Mouse (Mus musculus) mouse embryonic stem cell (cell line): ENCODE measurements at regions not wholly inside any gene's neighbourhood (a gene's known extent, or its start where the extent isn't known, plus 50 kb on each side); places are given as distances from the start of the nearest gene placed in this dataset.

ENCODE experiments used
- in situ Hi-C, 2 experiments: fragments of 300-500 bp; cut with MboI; formaldehyde crosslinking; loops; 1 replicate in 1 of 2; 3 replicates in 1 of 2; pipeline ENCODE4 v1.14.3; 2019 to 2020; ENCODE audit warnings: low sequenced_read_pairs in 2 of 2, low pct_unique_long_range_greater_than_20kb in 1 of 2, mixed read lengths in 1 of 2; ENCODE audit not compliant: unreplicated experiment in 1 of 2

DNA sequence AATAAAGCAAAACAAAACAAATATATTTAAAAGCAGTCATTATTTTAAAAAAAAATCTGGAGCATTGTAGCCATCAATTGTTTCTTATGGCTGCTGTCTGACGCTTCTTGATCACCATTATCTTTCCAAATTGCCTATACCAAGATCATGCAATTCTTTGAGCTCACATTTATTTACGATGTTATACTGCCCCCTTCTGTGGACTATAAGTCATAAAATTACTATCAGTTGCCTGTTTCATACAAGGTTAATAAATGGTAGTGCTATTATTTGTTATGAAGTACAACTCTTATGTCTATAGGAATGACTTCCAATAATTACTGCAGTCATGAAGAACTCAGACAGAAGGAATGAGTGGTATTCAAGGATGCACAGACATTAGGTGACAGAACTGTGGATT, 57.3 kb upstream of the Eda2r start:
- in situ Hi-C loops, result loop anchor here (25.0 kb wide), 2 partner anchors 522 to 547 kb away; no protein-coding TSS in a partner anchor

DNA sequence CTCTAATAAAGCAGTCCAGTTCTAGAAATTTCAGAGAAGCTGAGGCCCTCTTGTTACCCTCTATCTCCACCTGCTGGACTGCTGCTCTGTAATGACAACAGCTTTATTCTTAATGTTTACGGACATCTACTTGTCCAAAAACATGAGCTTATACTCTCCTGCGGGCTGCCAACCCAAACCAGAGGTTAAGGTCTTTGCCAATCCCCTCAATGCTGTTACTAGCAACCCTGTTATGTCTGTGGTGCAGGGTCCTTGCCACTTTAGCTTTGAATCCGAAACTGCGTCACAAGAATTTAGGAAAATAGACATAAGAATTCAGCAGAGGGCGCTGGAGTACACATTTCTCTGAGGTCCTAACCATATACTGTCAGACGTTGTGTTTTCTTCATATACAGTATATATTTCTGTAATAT, 54.4 kb upstream of the Eda2r start:
- in situ Hi-C loops, result loop anchor here (25.0 kb wide), 2 partner anchors 519 to 544 kb away; no protein-coding TSS in a partner anchor
